Comparison of ENCODE assay signal across 8 mouse cellular contexts in genomic region chr9:120235054-120235453, GRCm38 (mm10).
DNase-seq lines count a peak whose midpoint lies in the region; ATAC-seq and TF ChIP-seq lines count a peak whose summit lies in the region.
"Not testable (repeated sequence)": the region's sequence is repeated elsewhere in the genome, so short reads cannot be mapped to it uniquely, and the experiment has no call there.

No protein-coding gene starts in this region.

- not testable (repeated sequence) for H3K36me3 ChIP-seq in embryonic facial prominence, embryonic 11.5 days (replicated peaks; ENCODE audit: control insufficient read depth, insufficient read depth, low read depth, low read length)

- DNase-seq in 416B (ENCODE audit: low read depth) (peak; percentile 36), NIH3T3 (ENCODE audit: low read depth) (peak; percentile 42)
- DNase-seq in adrenal gland, postnatal 36 days, result peak; percentile 10 to 35
- DNase-seq in embryonic facial prominence, embryonic 11.5 days (ENCODE audit: low spot score), result peak; percentile 8
- peak; percentile 26 for DNase-seq in kidney, adult 18-20 months
- DNase-seq in left cerebral cortex, adult 2 months (ENCODE audit: extremely low spot score in 1 of 2, low spot score in 2 of 2), result not testable (repeated sequence)
- peak; percentile 52 for DNase-seq in lung, postnatal 10 days
- peak; percentile 43 for DNase-seq in retina, postnatal 1 day

- H3K9me3 ChIP-seq in embryonic facial prominence, embryonic 11.5 days (replicated peaks; ENCODE audit: control insufficient read depth, low read length), result not testable (repeated sequence)

- H3K4me3 ChIP-seq in embryonic facial prominence, embryonic 11.5 days (ENCODE audit: low read depth, low read length); left cerebral cortex, adult 2 months: not testable (repeated sequence)

- intact Hi-C loops in left cerebral cortex, adult 2 months (cut with DNase I), result not testable (repeated sequence)

- not testable (repeated sequence) for H3K4me1 ChIP-seq in embryonic facial prominence, embryonic 11.5 days (ENCODE audit: control insufficient read depth, insufficient read depth, low read length)

- not testable (repeated sequence) for H3K27me3 ChIP-seq in embryonic facial prominence, embryonic 11.5 days (ENCODE audit: control insufficient read depth, insufficient read depth, low read length)

- peak; percentile 17; the same call in 1 of the 2 replicates for TF ChIP-seq CTCF in left cerebral cortex, adult 2 months (IDR thresholded peaks at IDR 0.05)

- H3K9ac ChIP-seq in embryonic facial prominence, embryonic 11.5 days (replicated peaks; ENCODE audit: low read length), result not testable (repeated sequence)

- ATAC-seq in embryonic facial prominence, embryonic 11.5 days (replicated peaks; ENCODE audit: insufficient number of reproducible peaks, low FRiP score, low TSS enrichment, low read depth), result not testable (repeated sequence)

- WGBS in embryonic facial prominence, embryonic 11.5 days, result 82% methylated on average over 4 of the region's 4 CpGs

- H3K27ac ChIP-seq in embryonic facial prominence, embryonic 11.5 days (replicated peaks; ENCODE audit: low read depth, low read length); left cerebral cortex, adult 2 months: not testable (repeated sequence)

- H3K4me2 ChIP-seq in embryonic facial prominence, embryonic 11.5 days (ENCODE audit: low read depth, low read length), result not testable (repeated sequence)
